Mouse (Mus musculus): ENCODE data around the gene Tceal9.
"Not testable (repeated sequence)": the region's sequence is repeated elsewhere in the genome, so short reads cannot be mapped to it uniquely, and the experiment has no call there.

DNA sequence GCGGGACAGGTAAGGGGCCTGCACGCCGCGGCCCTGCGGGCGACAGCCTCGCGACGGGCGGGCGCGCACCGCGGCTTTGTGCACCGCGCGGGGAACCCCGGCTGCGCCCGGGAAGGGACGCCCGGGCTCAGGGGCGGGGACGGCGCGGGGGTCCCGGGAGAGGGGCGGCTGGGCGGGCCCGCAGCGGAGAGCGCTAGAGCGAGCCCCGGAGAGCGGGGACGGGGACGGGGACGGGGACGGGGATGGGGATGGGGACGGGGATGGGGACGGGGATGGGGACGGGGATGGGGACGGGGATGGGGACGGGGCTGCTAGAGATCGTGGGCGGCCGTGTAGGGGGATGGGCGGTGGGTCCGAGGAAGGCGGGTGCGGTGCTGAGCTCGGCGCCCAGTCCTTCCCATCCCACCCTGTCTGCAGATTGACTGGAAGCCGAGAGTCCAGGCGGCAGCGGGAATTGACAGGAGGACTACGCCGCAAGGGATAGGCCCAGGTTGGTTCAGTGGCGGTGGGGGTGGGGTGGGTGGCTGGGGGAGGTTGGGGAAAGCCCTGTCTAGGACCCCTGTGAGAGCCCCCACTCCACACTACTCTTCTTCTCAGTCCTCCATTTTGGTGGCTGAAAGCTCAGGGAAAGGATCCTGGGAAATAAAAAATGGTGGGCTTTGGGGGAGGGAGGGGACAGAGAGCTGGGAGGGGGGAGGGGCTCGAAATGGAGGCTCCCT lies 25.7 kb downstream of the Tceal9 start:
- not testable (repeated sequence) for TF ChIP-seq POLR2A (IDR thresholded peaks at IDR 0.05; ENCODE audit: low read depth, low read length); CTCF (IDR thresholded peaks at IDR 0.05; ENCODE audit: extremely low read depth, insufficient read length, insufficient replicate concordance, low read depth, low read length)
